Mouse (Mus musculus) lung, postnatal 4 days (tissue): ENCODE measurements around the gene Itpr1.
A peak's percentile ranks its signal among the peaks of the same experiment; 100 is the strongest.

Source experiments
- DNase-seq, 2 experiments: peaks; one replicate each; pipeline ENCODE4 v3.0.0; 2021

The Itpr1 gene

GRCm38 (mm10) chr6:108476797-108477235 lies 263.9 kb downstream of the Itpr1 start:
- DNase-seq = peak; percentile 55 to 59

- DNase-seq = no peak
These were observed 264.7 kb downstream of the Itpr1 start for GRCm38 (mm10) chr6:108477602-108478001.

DNA sequence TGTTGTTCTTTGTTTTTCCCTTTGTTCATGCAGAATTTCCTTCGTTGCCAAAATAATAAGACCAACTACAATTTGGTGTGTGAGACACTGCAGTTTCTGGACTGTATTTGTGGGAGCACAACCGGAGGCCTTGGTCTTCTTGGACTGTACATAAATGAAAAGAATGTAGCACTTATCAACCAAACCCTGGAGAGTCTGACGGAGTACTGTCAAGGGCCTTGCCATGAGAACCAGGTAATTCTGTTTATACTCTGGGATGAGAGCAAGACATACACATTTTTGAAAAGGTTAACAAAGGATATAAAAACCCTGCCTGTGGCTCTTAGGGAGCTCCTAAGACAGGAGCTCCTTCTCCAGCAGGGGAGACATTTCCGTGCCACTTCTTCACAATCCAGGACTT lies 268.3 kb downstream of the Itpr1 start:
- DNase-seq = no peak

DNA sequence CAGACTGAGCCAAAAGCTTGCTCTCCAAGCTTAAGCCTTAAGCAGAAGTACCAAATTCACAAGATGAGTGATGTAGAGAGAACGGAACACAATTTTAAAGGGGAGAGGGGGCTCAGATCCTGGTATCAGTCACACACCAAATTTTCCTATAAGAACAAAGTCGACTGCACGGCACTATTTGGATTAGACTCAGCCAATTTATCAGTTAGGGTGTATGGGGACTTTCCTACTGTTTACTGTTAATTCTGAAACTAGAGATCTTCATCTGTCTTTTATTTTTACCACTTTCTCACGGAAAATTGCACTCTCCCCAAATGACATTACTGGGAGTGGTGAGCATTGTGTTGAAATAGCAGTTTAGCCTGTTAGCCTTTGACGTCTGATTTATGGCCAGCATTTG lies 269.6 kb downstream of the Itpr1 start:
- no peak for DNase-seq

DNA sequence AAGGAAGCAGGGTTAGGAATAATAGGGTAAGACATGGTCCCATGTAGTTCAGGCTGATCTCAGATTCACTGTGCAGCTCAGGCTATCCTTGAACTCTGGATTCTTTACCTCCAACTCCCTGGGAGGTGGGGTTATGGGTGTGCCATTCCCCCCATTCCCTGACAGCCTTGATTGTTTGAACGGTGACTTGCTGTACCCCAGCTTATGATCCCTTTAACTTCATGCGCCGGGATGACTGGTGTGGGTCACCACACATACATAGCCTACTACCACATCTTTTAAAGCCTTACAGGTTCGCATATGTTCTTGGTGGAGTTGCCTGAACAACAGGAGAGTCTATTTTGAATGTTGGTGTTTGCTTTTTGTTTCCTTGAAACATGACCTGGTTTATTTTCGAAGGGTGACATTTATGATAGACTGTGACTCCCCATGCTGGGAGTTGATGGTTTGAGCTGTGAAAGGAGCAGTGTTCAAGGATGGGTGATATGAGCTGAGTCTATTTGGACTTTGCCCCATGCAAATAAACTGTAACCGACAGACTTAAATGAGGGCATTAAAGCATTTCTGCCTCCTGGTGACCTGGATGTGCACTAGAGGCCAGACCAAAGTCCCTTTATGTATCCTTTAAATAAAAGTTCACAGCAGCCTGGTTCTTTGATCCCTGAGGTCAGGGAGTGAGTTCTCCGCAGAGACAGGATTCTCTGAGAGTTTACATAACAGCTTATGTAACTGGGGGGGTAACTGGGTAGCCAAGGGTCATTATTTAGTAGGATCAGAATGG lies 273.5 kb downstream of the Itpr1 start:
- DNase-seq = no peak

DNA sequence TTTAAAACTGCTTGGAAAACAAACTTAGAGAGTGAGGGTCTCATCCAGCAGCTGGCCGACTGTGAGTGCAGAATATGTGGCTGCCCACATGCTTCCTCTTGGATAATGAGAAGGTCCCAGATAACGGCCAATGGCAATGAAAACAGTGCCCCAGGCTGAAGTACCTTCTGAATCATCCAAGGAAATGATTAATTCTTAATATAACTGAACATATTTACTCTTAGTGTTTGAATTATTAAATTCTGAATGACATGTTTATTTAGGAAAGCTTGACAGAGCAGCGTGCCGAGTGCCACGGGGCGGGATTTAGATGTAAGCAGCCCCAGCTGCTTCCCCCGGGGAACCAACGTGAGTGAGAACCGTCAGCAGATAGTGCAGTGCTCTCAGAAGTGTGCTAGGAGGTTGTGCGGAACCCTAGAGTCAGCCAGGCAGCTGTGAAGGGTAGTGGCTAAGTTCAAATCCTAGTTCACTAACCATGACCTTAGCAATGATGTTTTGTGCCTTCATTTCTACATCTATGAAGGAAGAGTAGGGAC lies 274.5 kb downstream of the Itpr1 start:
- peak; percentile 20 to 58 for DNase-seq

DNA sequence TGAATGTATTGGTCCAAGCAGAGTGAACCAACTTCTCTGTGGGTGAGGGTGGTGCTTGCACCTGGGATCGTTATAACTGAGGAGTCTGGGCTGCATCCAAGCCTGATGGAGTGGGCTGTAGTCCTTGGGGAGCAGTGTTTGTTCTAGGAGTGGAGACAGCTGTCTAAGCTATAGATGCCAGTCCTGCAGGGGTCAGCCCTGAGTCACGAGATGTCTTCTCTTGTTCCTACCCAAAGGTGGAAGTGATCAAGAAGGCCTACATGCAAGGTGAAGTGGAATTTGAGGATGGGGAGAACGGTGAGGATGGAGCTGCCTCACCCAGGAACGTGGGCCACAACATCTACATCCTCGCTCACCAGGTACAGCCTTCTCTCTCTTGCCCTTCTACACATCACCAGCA lies 275.4 kb downstream of the Itpr1 start:
- DNase-seq = peak in 1 of 2 experiments; percentile 28

GRCm38 (mm10) chr6:108491969-108492368 lies 279.1 kb downstream of the Itpr1 start:
- no peak for DNase-seq

DNA sequence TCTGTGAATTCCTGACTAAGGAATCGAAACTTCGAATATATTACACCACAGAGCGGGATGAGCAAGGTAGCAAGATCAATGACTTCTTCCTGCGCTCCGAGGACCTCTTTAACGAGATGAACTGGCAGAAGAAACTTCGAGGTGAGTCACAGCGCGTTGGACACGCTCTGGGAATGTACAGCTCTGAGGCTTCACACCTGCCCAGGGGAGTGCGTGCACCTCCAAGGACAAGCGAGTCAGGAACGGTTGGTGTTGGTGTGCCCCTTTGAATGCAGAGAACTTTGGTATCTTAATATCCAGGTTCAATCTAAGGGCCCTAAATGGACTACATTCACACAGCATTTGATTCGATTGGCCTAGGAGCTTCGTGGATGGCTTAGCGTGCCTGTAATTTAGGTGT lies 280.9 kb downstream of the Itpr1 start:
- DNase-seq = no peak

- DNase-seq = no peak
These were observed 281.4 kb downstream of the Itpr1 start for GRCm38 (mm10) chr6:108494185-108494804.

- no peak for DNase-seq
These were observed 282.1 kb downstream of the Itpr1 start for GRCm38 (mm10) chr6:108494994-108495393.

DNA sequence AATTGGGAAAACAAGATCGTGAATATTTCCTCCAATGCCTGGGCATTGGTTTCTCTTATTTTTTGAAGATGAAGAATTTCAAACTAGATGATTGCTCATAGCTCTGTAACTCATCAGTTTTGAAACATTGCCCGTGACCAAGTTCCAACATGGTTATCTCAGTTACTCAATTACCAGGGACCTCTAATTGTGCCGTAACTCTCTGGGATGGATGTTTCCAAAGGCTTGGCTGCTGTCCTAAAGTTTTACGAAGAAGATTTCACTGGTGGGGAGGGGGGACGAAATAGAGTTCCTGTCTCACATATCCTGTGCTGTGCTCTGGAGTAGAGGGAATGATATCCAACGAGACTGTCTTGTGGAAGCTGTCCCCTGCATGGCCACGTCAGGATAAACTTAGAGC lies 285.2 kb downstream of the Itpr1 start:
- no peak for DNase-seq

DNA sequence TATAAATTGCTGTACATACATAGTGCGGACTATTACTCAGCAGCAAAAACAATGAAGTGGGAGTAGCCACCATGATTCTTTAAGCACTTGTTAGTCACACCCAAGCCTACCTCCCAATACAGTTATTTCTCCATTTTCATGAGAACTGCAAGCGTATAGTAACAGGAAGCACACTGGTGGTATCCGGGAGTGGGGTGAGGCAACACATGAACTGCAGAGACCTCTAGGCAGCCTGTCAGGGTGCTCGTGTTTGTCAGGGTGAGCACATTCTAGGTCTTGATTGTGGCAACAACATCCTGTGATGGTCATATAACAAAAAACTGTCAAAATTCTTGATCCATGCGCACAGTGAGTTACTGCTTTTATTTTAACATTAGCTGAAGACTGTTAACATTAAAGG lies 290.8 kb downstream of the Itpr1 start:
- peak; percentile 43 to 46 for DNase-seq

- DNase-seq = no peak
These were observed 291.8 kb downstream of the Itpr1 start for GRCm38 (mm10) chr6:108504717-108505116.

GRCm38 (mm10) chr6:108506161-108506560 lies 293.3 kb downstream of the Itpr1 start:
- DNase-seq = no peak

DNA sequence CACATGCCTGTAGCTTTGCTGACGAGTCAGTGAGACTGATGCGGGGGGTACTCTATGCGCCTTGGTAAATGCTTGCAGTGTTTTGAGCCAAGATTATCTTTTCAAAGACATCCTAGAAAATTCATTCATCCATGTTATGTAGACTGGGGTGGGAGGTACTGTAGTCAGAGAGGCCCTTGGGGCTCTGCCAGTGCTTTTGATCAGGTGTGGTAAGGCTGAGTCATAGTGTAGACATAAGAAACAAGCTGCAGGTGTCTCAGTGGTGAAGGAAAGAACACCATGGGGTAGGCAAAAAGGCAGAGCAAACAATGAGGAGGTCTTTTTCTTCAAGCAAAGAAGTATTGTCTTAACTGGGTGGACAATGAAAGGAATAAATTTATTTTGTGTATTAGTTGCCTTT lies 294.4 kb downstream of the Itpr1 start:
- no peak for DNase-seq

DNA sequence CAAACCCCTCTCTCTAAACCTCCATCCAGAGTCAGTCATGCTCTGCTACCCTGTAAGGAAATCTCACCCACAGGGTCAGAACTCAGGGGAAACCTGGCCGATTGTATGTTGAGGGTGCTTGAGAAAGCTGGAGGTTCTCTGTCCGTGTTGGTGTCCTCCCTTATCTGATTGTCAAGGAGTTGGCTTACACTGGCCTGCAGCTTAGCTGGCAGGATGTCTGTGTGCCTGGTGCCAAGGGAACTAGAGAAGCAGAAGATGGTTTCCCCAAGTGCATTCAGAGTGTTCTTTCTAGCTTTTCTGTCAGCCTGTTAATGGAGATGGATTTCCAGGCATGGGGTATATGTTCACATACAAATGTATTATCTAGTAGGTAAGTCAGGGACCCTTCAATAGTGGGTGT lies 296.4 kb downstream of the Itpr1 start:
- no peak for DNase-seq

GRCm38 (mm10) chr6:108510101-108510500 lies 297.2 kb downstream of the Itpr1 start:
- no peak for DNase-seq

DNA sequence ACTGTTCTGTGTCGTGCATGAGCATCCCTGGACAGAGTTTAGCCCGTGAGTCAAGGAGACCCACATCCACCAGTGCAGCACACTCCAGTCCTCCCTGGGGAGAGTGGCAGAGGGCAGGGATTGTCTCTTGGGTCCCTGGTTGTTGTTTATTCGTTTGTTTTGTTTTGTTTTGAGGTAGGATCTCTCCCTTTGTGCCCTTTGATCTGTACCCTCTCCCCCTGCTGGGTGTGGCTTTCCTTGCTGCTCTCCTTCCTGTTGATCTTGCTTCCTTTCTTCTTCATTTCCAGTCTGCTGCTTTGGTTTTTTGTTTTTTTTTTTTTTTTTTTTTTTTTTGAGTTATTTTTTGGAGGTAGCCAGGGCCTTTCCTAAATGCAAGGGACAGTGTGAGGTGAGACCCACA lies 299.2 kb downstream of the Itpr1 start:
- DNase-seq = no peak

GRCm38 (mm10) chr6:108512994-108513393 lies 300.1 kb downstream of the Itpr1 start:
- DNase-seq = no peak

DNA sequence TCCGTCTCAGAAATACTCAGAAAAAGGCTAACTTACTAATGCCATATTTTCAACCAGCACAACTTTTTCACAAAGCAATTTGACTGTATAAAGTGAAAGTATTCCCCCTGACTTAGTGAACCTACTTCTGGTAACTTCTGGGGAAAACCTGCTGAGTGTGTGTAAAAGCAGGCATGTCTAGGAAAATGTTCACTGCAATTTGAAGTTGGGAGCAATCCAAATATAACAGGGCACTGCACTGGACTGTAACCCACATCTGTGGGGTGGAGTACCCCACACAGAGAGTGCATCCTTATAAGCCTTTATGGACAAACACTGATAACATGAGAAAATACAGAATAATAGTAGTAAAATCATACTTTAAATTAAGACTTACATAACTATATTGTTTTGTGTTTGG lies 303.4 kb downstream of the Itpr1 start:
- no peak for DNase-seq

GRCm38 (mm10) chr6:108517241-108517981 lies 304.5 kb downstream of the Itpr1 start:
- DNase-seq = peak in 1 of 2 experiments; percentile 32

DNA sequence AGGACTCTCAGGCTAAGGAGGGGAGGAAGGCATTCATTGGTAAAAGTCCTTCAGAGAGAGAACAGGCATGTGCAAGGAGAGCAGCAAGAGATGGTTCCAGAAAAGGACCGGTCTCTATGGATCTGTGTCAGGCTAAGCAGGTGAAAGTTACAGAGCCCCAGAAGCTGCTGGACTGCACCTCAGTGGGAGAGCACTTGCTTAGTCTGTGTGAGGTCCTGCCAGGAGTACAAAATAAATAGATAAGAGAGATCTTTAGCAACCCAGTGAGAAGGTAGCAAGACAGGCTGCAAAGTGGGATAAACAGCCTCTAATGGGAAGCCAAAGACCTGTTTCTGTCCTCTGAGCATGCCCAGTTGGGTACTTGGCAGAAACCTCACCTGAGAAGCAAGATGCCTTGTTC lies 305.1 kb downstream of the Itpr1 start:
- DNase-seq = no peak

DNA sequence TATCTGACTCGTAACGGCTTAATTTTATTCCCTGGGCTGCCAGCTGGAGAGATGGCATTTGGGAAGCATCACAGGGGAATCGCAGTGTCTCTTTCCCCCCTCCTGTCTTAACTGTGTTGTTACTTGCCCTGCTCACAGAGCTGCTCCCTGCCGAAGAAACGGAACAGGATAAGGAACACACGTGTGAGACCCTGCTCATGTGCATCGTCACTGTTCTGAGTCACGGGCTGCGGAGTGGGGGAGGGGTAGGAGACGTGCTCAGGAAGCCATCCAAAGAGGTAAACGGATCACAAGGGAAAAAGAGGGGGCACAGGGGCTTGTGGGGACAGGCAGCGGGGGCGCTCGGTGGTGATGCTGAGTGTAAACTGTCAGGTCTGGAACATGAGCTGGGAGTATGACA lies 305.7 kb downstream of the Itpr1 start:
- no peak for DNase-seq
